In genomic region chr16:25407204-25407886, GRCm38 (mm10) we compare ENCODE assay signal across 9 mouse cellular contexts.
DNase-seq lines count a peak whose midpoint lies in the region; ATAC-seq and TF ChIP-seq lines count a peak whose summit lies in the region.
"Had no signal": no experiment of that assay in that cellular context is flagged by ENCODE, and none has a peak within 500 bp of the region (broad histone marks: within the 10 kb centered on the region; RNA-seq: fewer than 3 reads in every experiment).

No protein-coding gene starts in this region.

- no peak for DNase-seq in heart, adult 2 months
- DNase-seq in adipocyte (ENCODE audit: low spot score) = peak; percentile 57
- peak; percentile 49 for DNase-seq in hindbrain, postnatal 0 days (ENCODE audit: low spot score)
- no peak for DNase-seq in midbrain, embryonic 11.5 days (ENCODE audit: low spot score, missing footprints)
- DNase-seq in c-Kit-positive CD71-positive TER-119-positive erythroid progenitor cells, embryonic 14.5 days (ENCODE audit: low spot score) = no peak
- no peak for DNase-seq in right cerebral cortex, postnatal 10 days (ENCODE audit: low spot score in 2 of 2)

- H3K9ac ChIP-seq in heart, embryonic 13.5 days = no peak overlapping the region
- no peak overlapping the region for H3K9ac ChIP-seq in heart, adult 2 months (ENCODE audit: low read depth, low read length)
- H3K9ac ChIP-seq in hindbrain, postnatal 0 days (replicated peaks; ENCODE audit: low read length) = no peak overlapping the region
- no peak overlapping the region for H3K9ac ChIP-seq in midbrain, embryonic 11.5 days (ENCODE audit: low read length)

- peak overlapping the region; percentile 1 for H3K4me2 ChIP-seq in heart, embryonic 13.5 days
- peak overlapping the region; percentile 8; the same call in 1 of the 2 replicates for H3K4me2 ChIP-seq in hindbrain, postnatal 0 days (ENCODE audit: low read depth, low read length)
- H3K4me2 ChIP-seq in midbrain, embryonic 11.5 days = no peak overlapping the region

- ATAC-seq in heart, embryonic 13.5 days (ENCODE audit: extremely low read depth, insufficient number of reproducible peaks, low FRiP score, low TSS enrichment) = no peak
- peak; percentile 77 for ATAC-seq in hindbrain, postnatal 0 days
- 0 out of 2 replicates have a peak, but pooled peaks have one; percentile 38 for ATAC-seq in midbrain, embryonic 11.5 days (ENCODE audit: low FRiP score)
- no peak for ATAC-seq in megakaryocyte, adult 5-6 weeks (ENCODE audit: poor library complexity, severe bottlenecking)

- no peak for TF ChIP-seq POLR2A in heart, adult 2 months (IDR thresholded peaks at IDR 0.05; ENCODE audit: insufficient read depth, low read depth, low read length)

- peak overlapping the region; percentile 51 for H3K27ac ChIP-seq in heart, embryonic 13.5 days (replicated peaks)
- no peak overlapping the region for H3K27ac ChIP-seq in heart, adult 2 months
- H3K27ac ChIP-seq in hindbrain, postnatal 0 days = peak overlapping the region; percentile 67
- H3K27ac ChIP-seq in midbrain, embryonic 11.5 days (ENCODE audit: low read depth, low read length) = no peak overlapping the region

- no peak for TF ChIP-seq CTCF in heart, adult 2 months (IDR thresholded peaks at IDR 0.05)
- TF ChIP-seq CTCF in hindbrain, postnatal 0 days (IDR thresholded peaks at IDR 0.05; ENCODE audit: low read depth) = no peak

- WGBS in heart, embryonic 13.5 days = 38% methylated on average over 8 of the region's 8 CpGs
- 27% methylated on average over 8 of the region's 8 CpGs for WGBS in heart, adult 2 months
- 14% methylated on average over 8 of the region's 8 CpGs for WGBS in hindbrain, postnatal 0 days
- 48% methylated on average over 8 of the region's 8 CpGs for WGBS in midbrain, embryonic 11.5 days

- H3K36me3 ChIP-seq in heart, embryonic 13.5 days = no peaks in the 10 kb centered on the region
- H3K36me3 ChIP-seq in heart, adult 2 months (ENCODE audit: control insufficient read depth, insufficient read depth, low read length) = no peaks in the 10 kb centered on the region
- H3K36me3 ChIP-seq in hindbrain, postnatal 0 days (ENCODE audit: insufficient read depth, low read length) = no peaks in the 10 kb centered on the region
- no peaks in the 10 kb centered on the region for H3K36me3 ChIP-seq in midbrain, embryonic 11.5 days (ENCODE audit: control insufficient read depth, insufficient read depth, low read length)

- intact Hi-C loops in heart, adult 2 months (cut with DNase I) = no loop called here

- no peaks in the 10 kb centered on the region for H3K27me3 ChIP-seq in heart, embryonic 13.5 days (replicated peaks)
- no peaks in the 10 kb centered on the region for H3K27me3 ChIP-seq in heart, adult 2 months (ENCODE audit: control insufficient read depth, insufficient read depth, low read length)
- H3K27me3 ChIP-seq in hindbrain, postnatal 0 days (ENCODE audit: insufficient read depth, low read length) = no peaks in the 10 kb centered on the region
- H3K27me3 ChIP-seq in midbrain, embryonic 11.5 days (ENCODE audit: control insufficient read depth, insufficient read depth, low read length) = no peaks in the 10 kb centered on the region

- no peak overlapping the region for H3K4me3 ChIP-seq in heart, embryonic 13.5 days
- no peak overlapping the region for H3K4me3 ChIP-seq in heart, adult 2 months
- no peak overlapping the region for H3K4me3 ChIP-seq in hindbrain, postnatal 0 days (ENCODE audit: low read length)
- no peak overlapping the region for H3K4me3 ChIP-seq in midbrain, embryonic 11.5 days (ENCODE audit: low read depth, low read length)
- H3K4me3 ChIP-seq: erythroblast, embryonic 14.5 days had no signal

- H3K79me2 ChIP-seq in heart, adult 2 months (replicated peaks; ENCODE audit: control insufficient read depth, insufficient read depth, low read length) = no peaks in the 10 kb centered on the region

- no peak for TF ChIP-seq EP300 in heart, adult 2 months (IDR thresholded peaks at IDR 0.05; ENCODE audit: insufficient read depth, low read depth, low read length)

- no peaks in the 10 kb centered on the region for H3K9me3 ChIP-seq in heart, embryonic 13.5 days
- H3K9me3 ChIP-seq in hindbrain, postnatal 0 days (ENCODE audit: low read length) = no peaks in the 10 kb centered on the region
- no peaks in the 10 kb centered on the region for H3K9me3 ChIP-seq in midbrain, embryonic 11.5 days (ENCODE audit: control insufficient read depth, low read length)

- H3K4me1 ChIP-seq in heart, embryonic 13.5 days = peaks cover 18% of the 10 kb centered on the region
- no peaks in the 10 kb centered on the region for H3K4me1 ChIP-seq in heart, adult 2 months (ENCODE audit: control insufficient read depth, insufficient read depth, low read length)
- H3K4me1 ChIP-seq in hindbrain, postnatal 0 days (ENCODE audit: insufficient read depth, low read length) = peaks cover 7% of the 10 kb centered on the region; the same call in 1 of the 2 replicates
- peaks cover 4% of the 10 kb centered on the region for H3K4me1 ChIP-seq in midbrain, embryonic 11.5 days (ENCODE audit: control insufficient read depth, insufficient read depth, low read length)

Comparison
In these comparisons a context has a peak if more than half of its experiments do, and no peak if none do; other contexts are left out.
1. H3K27ac ChIP-seq: peak in heart, embryonic 13.5 days (single experiment) and hindbrain, postnatal 0 days (single experiment); none in heart, adult 2 months (single experiment) and midbrain, embryonic 11.5 days (single experiment).
2. ATAC-seq: peak in hindbrain, postnatal 0 days (single experiment) and midbrain, embryonic 11.5 days (single experiment); none in heart, embryonic 13.5 days (single experiment) and megakaryocyte, adult 5-6 weeks (single experiment).
3. DNase-seq: peak in adipocyte (single experiment) and hindbrain, postnatal 0 days (single experiment); none in heart, adult 2 months (0 of 2), midbrain, embryonic 11.5 days (single experiment), c-Kit-positive CD71-positive TER-119-positive erythroid progenitor cells, embryonic 14.5 days (single experiment) and right cerebral cortex, postnatal 10 days (0 of 2).